8 mouse cellular contexts compared by ENCODE assay signal in the genomic region with DNA sequence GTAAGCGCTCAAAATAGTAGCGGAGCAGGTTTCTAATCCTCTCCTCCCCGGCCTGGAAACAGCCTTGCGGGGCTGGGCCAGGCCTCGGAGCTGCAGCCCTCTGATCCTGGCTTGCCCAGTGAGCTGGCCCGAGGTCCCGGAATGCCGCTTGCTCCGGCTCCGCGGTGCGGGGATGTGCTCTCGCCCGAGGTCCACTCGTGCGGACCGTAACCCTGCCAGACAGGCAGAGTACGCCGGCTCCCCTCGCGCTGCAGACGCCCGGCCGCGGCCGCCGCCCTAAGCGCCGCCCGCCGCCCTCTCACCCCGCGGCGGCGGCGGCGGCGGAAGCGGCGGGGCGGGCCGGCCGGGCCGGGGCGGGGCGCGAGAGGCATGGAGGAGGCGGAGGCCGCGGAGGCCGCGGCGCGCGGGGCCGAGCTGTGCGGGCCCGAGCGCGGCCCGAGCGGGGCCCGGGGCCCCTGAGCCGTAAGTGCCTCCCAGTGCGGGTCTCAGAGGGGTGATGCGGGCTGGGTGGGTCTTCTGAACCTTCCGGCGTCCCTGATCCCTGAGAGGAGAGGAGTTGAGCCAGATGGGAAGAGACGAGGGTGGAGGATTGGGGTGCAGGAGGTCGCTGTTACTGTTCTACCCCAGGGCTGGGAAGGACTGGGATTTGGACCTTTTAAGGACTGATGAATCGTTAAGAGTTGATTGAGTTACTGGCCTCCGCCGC. TPM values are rescaled to one million over a fixed set of nuclear protein-coding genes. Genes with fewer than 3 reads are reported as not detected.
DNase-seq lines count a peak whose midpoint lies in the region; ATAC-seq and TF ChIP-seq lines count a peak whose summit lies in the region.

No protein-coding gene starts in this region.

- H3K4me2 ChIP-seq in intestine, postnatal 0 days (replicated peaks; ENCODE audit: low read depth): peak overlapping the region; percentile 76
- peak overlapping the region; percentile 95 for H3K4me2 ChIP-seq in liver, embryonic 15.5 days
- H3K4me2 ChIP-seq in stomach, embryonic 15.5 days: peak overlapping the region; percentile 83

- peak; percentile 71 to 75 for DNase-seq in B cell, adult 2 months
- peak; percentile 87 for DNase-seq in adrenal gland, adult 2 months
- DNase-seq in embryo, embryonic 11 days: peak; percentile 92
- peak; percentile 77 to 78 for DNase-seq in heart, adult 18-20 months
- peak; percentile 19 to 34 for DNase-seq in natural killer cell, adult 2 months (ENCODE audit: low spot score in 2 of 2)

- peaks cover 33% of the 10 kb centered on the region for H3K36me3 ChIP-seq in intestine, postnatal 0 days (ENCODE audit: control insufficient read depth, insufficient read depth)
- peaks cover 31% of the 10 kb centered on the region for H3K36me3 ChIP-seq in liver, embryonic 15.5 days (replicated peaks)
- peaks cover 28% of the 10 kb centered on the region for H3K36me3 ChIP-seq in stomach, embryonic 15.5 days

- H3K4me3 ChIP-seq in intestine, postnatal 0 days (ENCODE audit: low read depth, low read length): peak overlapping the region; percentile 55
- peak overlapping the region; percentile 73 for H3K4me3 ChIP-seq in liver, embryonic 15.5 days (replicated peaks)
- peak overlapping the region; percentile 61 for H3K4me3 ChIP-seq in stomach, embryonic 15.5 days (replicated peaks)

- H3K27me3 ChIP-seq in intestine, postnatal 0 days (replicated peaks; ENCODE audit: control insufficient read depth, insufficient read depth, low read length): no peaks in the 10 kb centered on the region
- peaks cover 6% of the 10 kb centered on the region for H3K27me3 ChIP-seq in liver, embryonic 15.5 days
- H3K27me3 ChIP-seq in stomach, embryonic 15.5 days (replicated peaks): no peaks in the 10 kb centered on the region

- under 1% methylated on average over 61 of the region's 73 CpGs for WGBS in intestine, postnatal 0 days
- WGBS in liver, embryonic 15.5 days (ENCODE audit: insufficient replicate concordance): under 1% methylated on average over 58 of the region's 73 CpGs
- under 1% methylated on average over 62 of the region's 73 CpGs for WGBS in stomach, embryonic 15.5 days

- peak; percentile 88 for ATAC-seq in intestine, postnatal 0 days
- peak; percentile 95 for ATAC-seq in liver, embryonic 15.5 days (ENCODE audit: insufficient read depth)
- ATAC-seq in stomach, embryonic 15.5 days (ENCODE audit: insufficient read depth, low FRiP score, low read depth): peak; percentile 91

- H3K4me1 ChIP-seq in intestine, postnatal 0 days (replicated peaks; ENCODE audit: control insufficient read depth, insufficient read depth, low read length): no peaks in the 10 kb centered on the region
- peaks cover 29% of the 10 kb centered on the region for H3K4me1 ChIP-seq in liver, embryonic 15.5 days (replicated peaks)
- H3K4me1 ChIP-seq in stomach, embryonic 15.5 days: peaks cover 11% of the 10 kb centered on the region

- no peaks in the 10 kb centered on the region for H3K9me3 ChIP-seq in intestine, postnatal 0 days (ENCODE audit: control insufficient read depth)
- H3K9me3 ChIP-seq in liver, embryonic 15.5 days (replicated peaks): no peaks in the 10 kb centered on the region
- H3K9me3 ChIP-seq in stomach, embryonic 15.5 days: no peaks in the 10 kb centered on the region

- TF ChIP-seq CTCF in intestine, postnatal 0 days (IDR thresholded peaks at IDR 0.05; ENCODE audit: low read depth): no peak

- H3K9ac ChIP-seq in intestine, postnatal 0 days (ENCODE audit: low read depth, low read length): peak overlapping the region; percentile 78
- H3K9ac ChIP-seq in liver, embryonic 15.5 days: peak overlapping the region; percentile 84
- H3K9ac ChIP-seq in stomach, embryonic 15.5 days: peak overlapping the region; percentile 76

- H3K27ac ChIP-seq in intestine, postnatal 0 days (ENCODE audit: low read depth, low read length): peak overlapping the region; percentile 37; the same call in 1 of the 2 replicates
- peak overlapping the region; percentile 75 for H3K27ac ChIP-seq in liver, embryonic 15.5 days (replicated peaks)
- peak overlapping the region; percentile 92 for H3K27ac ChIP-seq in stomach, embryonic 15.5 days

RNA-seq across cellular contexts. Expression of a gene that starts 0.8 kb away (rescaled TPM):
- 10 to 100 TPM in 1 of 2 experiments, 1 to 10 TPM in 1; 5.2 to 16.2 TPM for total RNA-seq in adrenal gland, adult 2 months (2021)
- polyA plus RNA-seq in adrenal gland, adult 2 months (2012; rRNA removed): 1.8 and 2.5 TPM in 2 replicates
- 1 to 10 TPM; 4.6 to 5.0 TPM for total RNA-seq in heart, adult 18-20 months (2021)
- polyA plus RNA-seq in intestine, postnatal 0 days (2015; fragmentation: Nextera tagmentation; extraction: Ambion mirVana): 0.56 and 0.68 TPM in 2 replicates
- polyA plus RNA-seq in liver, embryonic 15.5 days (2015; fragmentation: Nextera tagmentation; extraction: Ambion mirVana): 0.16 and 0.32 TPM in 2 replicates
- 2.4 and 3.1 TPM in 2 replicates for polyA plus RNA-seq in stomach, embryonic 15.5 days (2015; fragmentation: Nextera tagmentation; extraction: Ambion mirVana)

RNA-seq across cellular contexts. Expression of a gene that starts 17.1 kb away (rescaled TPM):
- total RNA-seq in adrenal gland, adult 2 months (2021): not detected
- polyA plus RNA-seq in adrenal gland, adult 2 months (2012; rRNA removed): not detected in 2 replicates
- total RNA-seq in heart, adult 18-20 months (2021): 1 to 10 TPM in 1 of 2 experiments, not detected in 1; 1.3 TPM
- polyA plus RNA-seq in intestine, postnatal 0 days (2015; fragmentation: Nextera tagmentation; extraction: Ambion mirVana): 40.1 and 63.8 TPM in 2 replicates
- 0.07 TPM in 1 of 2 replicates, not detected in the other for polyA plus RNA-seq in liver, embryonic 15.5 days (2015; fragmentation: Nextera tagmentation; extraction: Ambion mirVana)
- polyA plus RNA-seq in stomach, embryonic 15.5 days (2015; fragmentation: Nextera tagmentation; extraction: Ambion mirVana): 47.5 and 50.8 TPM in 2 replicates

RNA-seq across cellular contexts. Expression of a gene that starts 22.9 kb away (rescaled TPM):
- not detected for total RNA-seq in adrenal gland, adult 2 months (2021)
- polyA plus RNA-seq in adrenal gland, adult 2 months (2012; rRNA removed): not detected in 2 replicates
- not detected for total RNA-seq in heart, adult 18-20 months (2021)
- polyA plus RNA-seq in intestine, postnatal 0 days (2015; fragmentation: Nextera tagmentation; extraction: Ambion mirVana): not detected in 2 replicates
- polyA plus RNA-seq in liver, embryonic 15.5 days (2015; fragmentation: Nextera tagmentation; extraction: Ambion mirVana): not detected in 2 replicates
- polyA plus RNA-seq in stomach, embryonic 15.5 days (2015; fragmentation: Nextera tagmentation; extraction: Ambion mirVana): not detected in 2 replicates

RNA-seq across cellular contexts. Expression of a gene that starts 22.9 kb away (rescaled TPM):
- under 1 TPM in 1 of 2 experiments, not detected in 1; 0.52 TPM for total RNA-seq in adrenal gland, adult 2 months (2021)
- polyA plus RNA-seq in adrenal gland, adult 2 months (2012; rRNA removed): not detected in 2 replicates
- total RNA-seq in heart, adult 18-20 months (2021): not detected
- not detected in 2 replicates for polyA plus RNA-seq in intestine, postnatal 0 days (2015; fragmentation: Nextera tagmentation; extraction: Ambion mirVana)
- polyA plus RNA-seq in liver, embryonic 15.5 days (2015; fragmentation: Nextera tagmentation; extraction: Ambion mirVana): not detected in 2 replicates
- polyA plus RNA-seq in stomach, embryonic 15.5 days (2015; fragmentation: Nextera tagmentation; extraction: Ambion mirVana): not detected in 2 replicates

RNA-seq across cellular contexts. Expression of a gene that starts 26.7 kb away (rescaled TPM):
- total RNA-seq in adrenal gland, adult 2 months (2021): 10 to 100 TPM; 48.1 to 70.5 TPM
- polyA plus RNA-seq in adrenal gland, adult 2 months (2012; rRNA removed): 28.0 and 34.9 TPM in 2 replicates
- 10 to 100 TPM; 56.8 to 57.5 TPM for total RNA-seq in heart, adult 18-20 months (2021)
- 18.1 and 18.2 TPM in 2 replicates for polyA plus RNA-seq in intestine, postnatal 0 days (2015; fragmentation: Nextera tagmentation; extraction: Ambion mirVana)
- 11.5 and 12.4 TPM in 2 replicates for polyA plus RNA-seq in liver, embryonic 15.5 days (2015; fragmentation: Nextera tagmentation; extraction: Ambion mirVana)
- 50.0 and 52.9 TPM in 2 replicates for polyA plus RNA-seq in stomach, embryonic 15.5 days (2015; fragmentation: Nextera tagmentation; extraction: Ambion mirVana)

Comparison
In these comparisons a context has a peak if more than half of its experiments do, and no peak if none do; other contexts are left out.
1. Peak in every context shown above with its lines: DNase-seq, ATAC-seq, H3K4me3 ChIP-seq and H3K27ac ChIP-seq.
2. DNase-seq: peak in every context shown above with its lines; median percentile 92 in embryo, embryonic 11 days; 87 in adrenal gland, adult 2 months; 78 in heart, adult 18-20 months; 73 in B cell, adult 2 months; 26 in natural killer cell, adult 2 months.
3. H3K27ac ChIP-seq: peak in every context shown above with its lines; median percentile 92 in stomach, embryonic 15.5 days; 75 in liver, embryonic 15.5 days; 37 in intestine, postnatal 0 days.
4. RNA of a gene that starts 17.1 kb away (polyA plus RNA-seq): 40.1 to 63.8 TPM in intestine, postnatal 0 days and 47.5 to 50.8 TPM in stomach, embryonic 15.5 days; 0.07 TPM in liver, embryonic 15.5 days and not detected in adrenal gland, adult 2 months; every median in the first group is over 10 times any median in the second.